Mouse (Mus musculus) gastrocnemius, postnatal 36 days (tissue): ENCODE results near the gene Cks1b. TPM values are rescaled to one million over a fixed set of nuclear protein-coding genes. Genes with fewer than 3 reads are reported as not detected.

Experiments used
- total RNA-seq, 2 experiments: library from RNA; stranded (reverse); gene quantifications; 2 replicates each; pipeline ENCODE4 v1.2.3; 2021

Cks1b gene
- total RNA-seq, 2 experiments from 2014 or later, result 3.4 to 4.8 TPM

Other genes with a start within 250 kb of the Cks1b start
- gene Scamp3, start 240.9 kb downstream of the Cks1b start, total RNA-seq, result 10 to 100 TPM; 33.8 to 36.0 TPM
- gene Fam189b, start 235.2 kb downstream of the Cks1b start, total RNA-seq, result 10 to 100 TPM; 16.1 to 17.5 TPM
- gene Gba, start 215.5 kb downstream of the Cks1b start, total RNA-seq, result 10 to 100 TPM; 18.2 to 18.6 TPM
- gene Thbs3, start 203.2 kb downstream of the Cks1b start, total RNA-seq, result 1 to 10 TPM; 6.9 to 8.0 TPM
- 10 to 100 TPM; 40.2 to 41.0 TPM for gene Mtx1, start 191.3 kb downstream of the Cks1b start, total RNA-seq
- gene Muc1, start 189.3 kb downstream of the Cks1b start, total RNA-seq, result under 1 TPM; 0.20 TPM
- gene Krtcap2, start 172.4 kb downstream of the Cks1b start, total RNA-seq, result 10 to 100 TPM; 58.3 to 63.3 TPM
- under 1 TPM; 0.15 to 0.17 TPM for gene Trim46, start 172.1 kb downstream of the Cks1b start, total RNA-seq
- 10 to 100 TPM; 16.6 to 23.2 TPM for gene Dpm3, start 159.0 kb downstream of the Cks1b start, total RNA-seq
- gene Slc50a1, start 147.8 kb downstream of the Cks1b start, total RNA-seq, result 1 to 10 TPM; 8.3 to 9.1 TPM
- gene Efna1, start 137.2 kb downstream of the Cks1b start, total RNA-seq, result 10 to 100 TPM; 10.1 to 11.5 TPM
- not detected for gene Efna3, start 95.4 kb downstream of the Cks1b start, total RNA-seq
- gene Efna4, start 80.4 kb downstream of the Cks1b start, total RNA-seq, result under 1 TPM in 1 of 2 experiments, not detected in 1; 0.15 TPM
- gene Adam15, start 68.4 kb downstream of the Cks1b start, total RNA-seq, result 10 to 100 TPM; 15.8 to 23.2 TPM
- gene Dcst2, start 56.4 kb downstream of the Cks1b start, total RNA-seq, result not detected
- not detected for gene Dcst1, start 53.1 kb downstream of the Cks1b start, total RNA-seq
- 10 to 100 TPM; 23.4 to 24.5 TPM for gene Zbtb7b, start 23.6 kb downstream of the Cks1b start, total RNA-seq
- under 1 TPM in 1 of 2 experiments, not detected in 1; 0.25 TPM for gene Lenep, start 15.6 kb downstream of the Cks1b start, total RNA-seq
- gene Flad1, start 6.5 kb downstream of the Cks1b start, total RNA-seq, result 10 to 100 TPM; 36.7 to 43.6 TPM
- 10 to 100 TPM; 20.2 TPM for gene Shc1, start 60 bp upstream of the Cks1b start, total RNA-seq
- gene Pygo2, start 11.8 kb upstream of the Cks1b start, total RNA-seq, result 10 to 100 TPM in 1 of 2 experiments, 1 to 10 TPM in 1; 8.4 to 11.2 TPM
- gene Pbxip1, start 18.3 kb upstream of the Cks1b start, total RNA-seq, result 100 to 1,000 TPM; 190 to 193 TPM
- 1 to 10 TPM; 6.3 to 6.6 TPM for gene Pmvk, start 36.2 kb upstream of the Cks1b start, total RNA-seq
- 1 to 10 TPM; 1.6 to 2.0 TPM for gene Kcnn3, start 101.8 kb upstream of the Cks1b start, total RNA-seq